Mouse (Mus musculus) retina, adult 2 months (tissue): ENCODE data around the gene Tmem163.

Source experiments
- DNase-seq: peaks from one replicate; pipeline ENCODE4 v3.0.0-alpha.2; 2012; ENCODE audit warnings: low read depth, low spot score

Gene Tmem163

DNA sequence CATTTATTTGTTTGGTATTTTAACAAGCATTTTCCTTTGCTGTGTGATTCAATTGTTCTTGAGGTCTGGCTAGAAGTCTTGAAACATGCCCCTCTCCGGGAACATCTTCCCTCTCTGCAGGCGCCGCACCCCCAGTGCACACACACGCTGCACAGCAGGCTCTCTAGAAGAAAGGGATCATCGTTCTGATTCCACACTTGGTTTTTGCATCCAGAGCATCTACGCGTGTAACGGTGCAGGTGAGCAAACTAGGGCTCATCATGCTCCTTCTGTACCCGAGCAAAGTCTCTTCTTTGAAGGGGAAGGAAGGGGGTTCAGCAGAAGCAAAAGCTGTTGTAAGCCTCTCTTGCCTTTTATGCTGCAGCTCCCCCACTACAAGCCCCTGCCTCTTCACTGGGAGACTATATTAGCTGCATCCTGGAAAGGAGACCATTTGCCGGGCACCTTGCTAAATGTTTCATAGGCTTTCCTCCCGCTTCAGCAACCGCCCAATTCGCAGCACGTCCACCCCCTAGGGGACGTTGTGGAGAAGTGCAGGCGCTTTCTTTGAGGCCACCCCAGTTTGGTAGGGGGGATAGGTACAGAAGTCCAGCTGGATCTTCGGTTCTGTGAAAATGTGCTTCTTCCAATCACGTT is at the start of gene Tmem163:
TSS of gene Tmem163 (minus strand) at position 51 of the 636 bp plus-strand sequence.
- no peak for DNase-seq

DNA sequence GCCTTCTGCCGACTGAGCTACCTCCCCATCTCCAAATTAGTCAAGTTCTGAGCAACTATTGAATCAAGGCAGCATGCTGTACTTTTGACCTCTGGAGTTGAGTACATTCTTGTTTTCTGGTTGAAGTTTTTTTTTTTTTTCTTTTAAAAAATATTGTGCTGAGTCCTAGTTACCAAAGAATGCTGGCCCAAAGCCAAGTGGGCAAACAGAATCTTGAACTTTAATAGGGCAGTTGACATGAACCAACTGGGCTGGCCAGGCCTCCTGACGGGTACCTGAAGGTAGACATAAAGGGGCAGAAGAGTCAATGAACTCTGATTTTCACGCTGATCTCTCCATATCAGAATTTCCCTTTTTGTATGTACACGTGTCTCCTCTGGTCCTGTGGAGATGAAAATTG is 49.7 kb upstream of the Tmem163 start, which contains the start of gene Acmsd:
TSS of gene Acmsd (plus strand) at position 318 of the 400 bp plus-strand sequence.
- DNase-seq, result no peak

DNA sequence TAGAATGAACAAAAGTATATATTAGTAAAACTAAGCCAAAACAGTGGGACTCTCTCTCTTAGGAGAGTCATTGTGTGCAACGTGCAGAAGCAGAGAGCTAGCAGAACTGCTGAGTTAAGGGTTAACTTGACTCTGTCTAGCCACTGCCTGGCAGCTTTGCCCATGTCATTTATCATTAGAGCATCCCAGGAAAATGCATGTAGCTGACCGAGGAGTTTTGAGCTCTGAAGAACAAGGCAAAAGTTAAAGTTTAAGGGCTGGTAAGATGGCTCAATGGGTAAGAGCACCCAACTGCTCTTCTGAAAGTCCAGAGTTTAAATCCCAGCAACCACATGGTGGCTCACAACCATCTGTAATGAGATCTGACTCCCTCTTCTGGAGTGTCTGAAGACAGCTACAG is 44.2 kb upstream of the Tmem163 start:
- DNase-seq, result no peak

DNA sequence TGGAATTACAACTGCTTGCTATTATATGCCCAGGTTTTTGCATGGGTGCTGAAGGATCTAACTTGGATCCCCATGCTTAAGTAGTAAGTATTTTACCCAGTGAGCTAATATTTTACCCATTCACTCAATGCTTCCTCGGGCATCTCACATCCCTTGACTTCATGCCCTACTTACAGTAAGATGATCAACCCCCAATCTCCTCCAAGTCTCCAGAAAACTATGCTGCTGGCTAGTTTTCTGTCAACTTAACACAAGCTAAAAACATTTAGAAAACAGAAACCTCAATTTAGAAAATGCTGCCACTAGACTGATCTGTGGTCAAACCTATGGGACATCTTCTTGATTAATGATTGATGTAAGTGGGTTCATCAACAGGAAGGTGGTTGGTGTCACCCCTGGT is 38.9 kb upstream of the Tmem163 start:
- no peak for DNase-seq

DNA sequence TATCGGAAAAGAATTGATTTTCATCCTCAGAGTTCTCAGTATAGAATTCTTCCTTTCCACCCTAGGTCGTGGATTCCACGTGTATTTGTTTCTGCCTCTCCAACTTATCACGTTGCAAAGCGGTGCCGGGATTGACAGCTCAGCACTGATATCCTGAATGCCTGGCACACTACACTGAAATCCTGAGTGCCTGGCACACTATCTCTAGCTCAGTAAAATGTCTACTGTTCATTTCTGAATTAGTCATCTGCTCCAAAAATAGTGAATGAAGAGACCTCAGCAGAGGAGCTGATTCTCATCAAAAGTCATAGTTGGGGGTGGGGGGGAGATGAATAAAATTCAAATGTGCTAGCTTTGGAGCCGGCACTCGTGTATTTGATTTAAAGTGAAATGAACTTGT is 37.1 kb upstream of the Tmem163 start:
- DNase-seq, result no peak

DNA sequence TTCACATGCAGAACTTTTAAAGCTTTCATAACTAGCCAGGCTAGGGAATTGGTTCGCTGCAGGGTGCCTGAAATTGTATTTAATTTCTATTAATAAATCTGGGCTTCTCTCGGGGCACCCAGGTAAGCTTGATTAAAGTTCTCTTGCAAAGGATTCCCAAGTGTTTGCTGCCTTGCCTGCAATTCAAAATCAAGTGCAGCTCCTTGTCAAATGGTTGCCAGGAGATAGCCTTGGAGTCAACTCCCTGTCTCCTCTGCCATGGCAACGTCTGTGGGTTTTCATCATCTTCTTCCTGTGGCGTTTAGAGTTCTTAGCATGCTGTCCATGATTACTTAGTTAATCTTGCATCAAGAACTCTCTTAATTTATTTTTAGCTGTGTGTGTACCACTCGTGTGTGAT is 26.9 kb upstream of the Tmem163 start:
- no peak for DNase-seq

DNA sequence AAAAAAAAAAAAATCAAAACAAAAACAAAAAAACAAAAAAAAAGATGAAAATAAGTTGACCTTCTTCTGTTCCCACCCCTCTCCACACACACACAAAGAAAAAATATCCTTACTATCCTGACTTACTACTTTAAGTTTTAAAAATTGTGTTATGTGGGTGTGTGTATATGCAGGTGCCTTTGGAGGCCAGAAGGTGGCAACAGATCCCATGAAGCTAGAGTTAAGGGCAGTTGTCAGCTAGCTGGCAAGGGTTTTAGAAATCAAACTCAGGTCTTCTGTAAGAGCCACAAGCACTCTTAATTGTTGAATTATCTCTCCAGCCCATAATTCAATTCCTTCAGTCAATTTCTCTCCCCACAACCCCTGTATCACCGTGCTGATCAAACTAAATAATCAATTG is 22.8 kb upstream of the Tmem163 start:
- no peak for DNase-seq

DNA sequence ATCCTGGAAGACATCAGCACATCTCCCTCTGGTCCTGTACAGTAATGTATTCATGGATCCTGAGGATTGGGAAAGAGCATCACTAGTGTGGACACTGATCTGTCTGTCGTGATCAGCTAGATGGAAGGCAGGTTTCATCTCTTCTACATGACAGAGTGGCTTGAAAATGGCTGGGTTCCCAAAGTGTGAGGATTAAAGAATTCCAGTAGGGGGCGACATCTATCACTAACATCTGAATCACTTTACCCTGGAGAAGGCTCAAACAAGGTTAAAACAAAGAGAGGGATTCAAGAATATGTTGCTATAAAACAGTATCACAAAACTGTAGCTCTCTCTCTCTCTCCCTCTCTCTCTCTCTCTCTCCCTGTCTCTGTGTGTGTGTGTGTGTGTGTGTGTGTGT is 17.2 kb upstream of the Tmem163 start:
- no peak for DNase-seq

DNA sequence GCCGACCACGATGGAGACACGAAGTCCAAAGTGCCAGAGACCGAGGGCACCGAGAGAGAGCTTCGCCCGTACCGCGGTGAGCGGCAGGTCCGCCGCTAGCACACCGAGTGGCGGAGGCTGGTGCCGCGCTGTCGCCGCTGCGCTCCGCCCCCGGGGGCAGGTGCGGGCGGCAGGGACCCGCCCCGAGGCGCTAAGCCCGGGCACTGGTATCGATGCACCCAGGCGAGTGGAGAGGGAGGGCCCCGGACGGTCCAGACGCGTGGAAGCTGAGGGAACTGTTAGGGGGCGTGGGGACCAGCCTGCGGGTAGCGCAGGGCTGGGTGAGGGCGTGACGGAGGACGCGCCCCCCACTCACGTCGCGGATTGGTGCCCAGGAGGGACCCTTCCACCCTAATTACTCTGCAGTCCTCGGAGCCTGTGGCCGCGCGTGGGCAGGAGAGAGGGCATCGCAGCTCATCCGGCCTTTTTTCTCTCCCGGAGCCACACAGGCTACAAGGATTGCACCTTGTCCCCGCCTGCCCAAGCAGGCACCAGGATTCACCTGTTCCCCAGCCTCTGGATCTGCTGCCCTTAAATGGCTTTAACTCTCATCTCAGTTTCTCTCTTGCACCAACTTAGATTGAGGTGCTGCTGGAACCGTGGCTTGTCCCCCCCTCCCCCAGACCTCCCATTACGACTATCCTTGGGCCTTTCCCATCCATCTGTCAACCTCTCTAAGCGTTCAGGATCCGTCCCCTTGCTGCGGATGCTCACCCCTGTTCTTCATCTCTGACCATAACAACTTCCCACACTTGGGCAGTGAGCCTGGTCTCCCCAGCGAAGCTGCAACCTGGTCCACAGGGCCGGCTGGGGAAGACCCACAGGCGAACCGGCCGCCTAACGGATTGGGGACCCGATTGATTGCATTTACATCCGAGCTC is 1.4 kb downstream of the Tmem163 start:
- no peak for DNase-seq

DNA sequence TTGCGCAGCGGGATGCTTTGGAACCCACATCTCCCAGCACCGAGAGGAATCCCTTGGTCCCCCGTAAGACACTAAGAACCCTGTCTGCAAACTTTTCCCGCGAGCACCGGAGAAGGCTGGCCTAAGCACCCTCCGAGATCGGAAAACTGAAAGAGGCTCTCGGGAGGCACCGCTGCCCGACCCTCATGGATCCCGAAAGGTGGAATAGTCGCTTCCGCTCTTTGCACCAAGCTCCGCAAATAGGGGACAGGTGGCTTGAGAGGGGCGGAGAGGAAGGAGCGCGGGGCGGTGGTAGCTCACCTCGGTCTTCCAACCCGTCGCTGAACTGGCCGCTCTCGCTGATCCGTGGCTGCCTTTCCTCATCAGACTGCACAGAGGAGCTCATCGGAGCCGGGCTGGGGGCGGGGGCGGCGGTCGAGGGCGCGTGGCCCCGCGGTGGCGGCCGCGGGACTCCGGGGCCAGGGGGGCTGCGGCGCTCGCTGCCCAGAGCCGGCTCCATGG is 2.2 kb downstream of the Tmem163 start:
- DNase-seq, result no peak

DNA sequence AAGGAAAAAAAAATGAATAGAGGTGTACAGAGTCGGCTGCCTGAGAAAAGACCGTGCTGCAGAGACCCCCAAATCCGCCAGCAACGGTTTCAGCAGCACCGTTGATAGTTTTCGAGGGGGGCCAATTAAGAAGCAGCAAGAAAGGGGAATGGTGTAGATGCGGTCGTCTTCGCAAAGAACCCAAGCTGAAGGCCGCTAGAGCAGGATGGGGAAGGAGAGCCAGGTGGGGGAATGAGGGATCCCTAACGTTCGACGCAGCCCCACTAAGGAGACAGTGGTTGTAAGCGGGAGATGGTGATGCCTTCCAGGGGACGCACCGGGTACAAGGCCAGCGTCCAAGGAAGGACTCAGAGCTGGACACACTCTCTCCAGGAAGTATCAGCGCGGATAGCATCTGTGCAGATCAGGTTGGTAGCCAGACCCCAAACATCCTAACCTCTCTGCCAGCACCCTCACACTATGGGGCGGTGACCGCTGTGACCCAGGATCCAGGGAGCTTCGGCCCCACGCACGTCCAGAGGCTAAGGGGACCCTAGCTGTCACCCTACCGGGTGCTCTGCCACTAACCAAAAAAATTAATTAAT is 2.7 kb downstream of the Tmem163 start:
- no peak for DNase-seq

DNA sequence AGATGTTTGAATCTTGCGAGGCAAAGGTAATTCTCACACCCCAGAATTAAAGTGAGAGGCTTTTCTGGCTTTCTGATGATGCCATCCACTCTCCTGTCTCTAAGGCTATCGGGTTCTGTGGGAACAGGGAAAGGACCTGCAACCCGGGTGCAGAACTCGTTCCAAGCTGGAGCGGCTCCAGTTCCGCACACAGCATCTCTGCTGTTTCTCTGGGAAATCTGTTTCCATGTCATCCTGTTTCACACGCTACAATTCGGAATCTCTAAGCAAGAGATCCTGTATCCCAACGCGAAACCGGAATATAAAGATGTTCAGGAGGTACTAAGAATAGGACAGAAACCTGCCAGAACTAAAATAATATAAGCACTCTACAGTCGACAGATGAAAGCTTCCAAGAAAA is 3.2 kb downstream of the Tmem163 start:
- no peak for DNase-seq

DNA sequence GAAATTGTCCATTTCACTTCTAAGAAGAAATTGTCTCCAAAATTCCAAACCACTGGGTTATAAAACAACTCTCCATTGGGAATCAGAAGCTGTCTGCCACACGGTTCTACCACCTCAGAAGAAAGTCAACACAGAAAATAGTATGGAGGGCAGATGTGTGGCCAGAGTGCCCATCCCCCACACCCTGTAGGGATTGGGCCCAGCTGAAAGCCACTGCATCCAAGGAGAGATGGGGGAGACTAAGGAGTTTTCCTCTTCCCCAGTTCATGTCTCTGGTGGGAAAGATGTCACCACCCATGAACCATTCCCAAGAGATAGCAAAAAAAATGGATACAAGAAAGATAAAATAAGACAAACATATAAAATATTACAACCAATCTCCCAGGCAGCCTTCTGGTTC is 4.1 kb downstream of the Tmem163 start:
- no peak for DNase-seq

DNA sequence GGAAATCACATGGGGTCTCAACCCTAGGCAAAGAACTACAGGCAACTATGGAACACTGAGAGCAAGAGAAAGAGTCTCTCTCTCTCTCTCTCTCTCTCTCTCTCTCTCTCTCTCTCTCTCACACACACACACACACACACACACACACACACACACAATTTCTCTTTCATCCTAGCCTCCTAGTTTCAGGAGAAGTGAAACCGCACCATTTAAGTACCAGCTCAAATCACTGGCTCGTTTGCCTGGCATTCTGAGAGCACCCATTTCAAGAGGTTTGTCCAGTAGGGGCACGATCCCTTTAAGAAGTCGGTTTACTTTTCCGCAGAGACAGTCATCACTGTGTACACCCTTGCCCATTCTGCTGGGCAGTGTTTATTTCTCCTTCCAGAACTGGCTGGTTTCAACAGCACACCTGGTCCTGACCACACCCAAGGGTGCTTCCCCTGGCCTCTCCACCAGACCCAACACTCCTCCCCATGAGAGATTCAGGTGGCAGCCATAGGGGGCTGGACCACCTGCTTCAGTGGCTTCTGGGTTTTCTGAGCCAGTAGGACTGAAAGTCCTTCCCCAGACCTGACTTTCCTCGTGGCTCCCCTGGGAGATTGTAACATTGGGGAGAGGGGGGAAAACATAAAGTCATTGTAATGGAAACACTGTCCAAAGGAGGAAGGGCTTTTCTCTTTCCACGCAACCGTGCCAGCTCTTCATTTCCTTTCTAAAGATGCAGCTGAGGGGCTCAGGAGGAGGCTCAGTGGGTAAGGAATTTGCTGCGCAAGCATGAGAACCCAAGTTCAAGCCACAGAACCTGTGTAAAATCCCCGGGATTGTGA is 5.9 kb downstream of the Tmem163 start:
- DNase-seq, result no peak

DNA sequence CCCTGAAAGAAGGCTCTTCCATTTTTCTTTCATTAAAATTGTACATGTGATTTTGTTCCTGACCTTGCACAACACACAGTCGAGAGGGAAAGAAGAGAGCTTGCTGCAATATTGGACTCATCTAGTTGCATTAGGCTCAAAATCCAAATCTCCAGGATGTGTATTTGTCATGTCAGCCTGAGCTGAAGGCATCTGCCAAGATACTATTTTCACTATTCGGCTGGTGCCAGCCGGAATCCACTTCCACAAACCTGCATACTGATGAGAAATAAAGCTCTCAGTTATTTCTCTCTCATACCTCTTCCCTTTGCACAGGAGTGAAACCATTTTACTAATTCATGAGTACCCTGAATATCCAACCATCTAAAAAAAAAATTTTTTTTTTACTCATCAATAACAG is 11.2 kb downstream of the Tmem163 start:
- DNase-seq, result no peak

DNA sequence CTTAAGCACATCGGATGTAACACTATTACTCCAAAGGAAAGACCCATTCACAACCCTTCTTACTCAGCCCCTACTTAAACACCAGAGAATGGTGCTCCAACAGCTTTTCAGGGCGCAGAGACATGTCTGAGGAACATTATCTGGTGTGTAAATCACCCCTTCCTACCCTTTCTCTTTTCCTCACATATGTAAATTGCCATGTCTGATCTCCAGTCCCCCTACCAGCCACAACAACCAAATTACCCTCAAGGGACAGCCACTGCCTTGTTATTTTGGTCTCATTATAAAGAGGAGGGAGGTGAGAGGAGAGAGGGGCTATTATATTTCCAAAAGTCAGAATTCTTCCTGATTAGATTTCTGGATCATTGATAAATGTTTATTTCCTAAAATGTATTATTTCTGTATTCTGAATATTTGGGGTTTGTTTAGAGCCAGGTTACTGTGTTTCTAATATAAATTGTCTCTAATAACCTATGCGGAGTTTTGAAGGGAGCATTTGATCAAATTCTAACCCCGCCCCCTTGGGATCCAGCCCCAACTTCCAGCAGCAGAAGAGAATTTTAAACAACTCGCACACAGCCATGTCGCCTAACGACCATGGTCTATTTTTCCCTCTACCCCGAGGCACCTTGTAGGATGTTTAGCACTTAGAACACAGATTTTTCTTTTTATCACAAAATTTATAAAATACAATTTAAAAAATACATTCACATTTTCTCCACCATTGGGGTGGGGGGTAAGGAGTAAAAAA is 12.1 kb downstream of the Tmem163 start:
- DNase-seq, result no peak

DNA sequence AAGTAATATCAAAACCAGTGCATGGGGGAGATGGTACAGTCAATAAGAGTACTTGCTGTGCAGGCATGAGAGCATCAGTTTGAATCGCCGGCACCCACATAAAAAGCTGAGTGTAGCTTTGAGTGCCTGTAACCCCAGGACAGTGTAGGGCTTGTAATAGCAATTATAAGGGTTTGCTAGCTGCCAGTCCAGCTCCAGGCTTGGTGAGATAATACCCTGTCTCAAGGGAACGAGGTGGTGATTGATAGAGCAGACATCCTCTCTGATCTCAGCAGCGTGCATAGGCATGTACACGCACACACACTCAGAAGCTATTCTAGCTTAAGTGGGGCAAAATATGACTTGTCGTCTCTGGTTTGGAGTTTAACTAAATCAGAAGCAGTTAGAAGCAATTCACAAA is 13.1 kb downstream of the Tmem163 start:
- no peak for DNase-seq

DNA sequence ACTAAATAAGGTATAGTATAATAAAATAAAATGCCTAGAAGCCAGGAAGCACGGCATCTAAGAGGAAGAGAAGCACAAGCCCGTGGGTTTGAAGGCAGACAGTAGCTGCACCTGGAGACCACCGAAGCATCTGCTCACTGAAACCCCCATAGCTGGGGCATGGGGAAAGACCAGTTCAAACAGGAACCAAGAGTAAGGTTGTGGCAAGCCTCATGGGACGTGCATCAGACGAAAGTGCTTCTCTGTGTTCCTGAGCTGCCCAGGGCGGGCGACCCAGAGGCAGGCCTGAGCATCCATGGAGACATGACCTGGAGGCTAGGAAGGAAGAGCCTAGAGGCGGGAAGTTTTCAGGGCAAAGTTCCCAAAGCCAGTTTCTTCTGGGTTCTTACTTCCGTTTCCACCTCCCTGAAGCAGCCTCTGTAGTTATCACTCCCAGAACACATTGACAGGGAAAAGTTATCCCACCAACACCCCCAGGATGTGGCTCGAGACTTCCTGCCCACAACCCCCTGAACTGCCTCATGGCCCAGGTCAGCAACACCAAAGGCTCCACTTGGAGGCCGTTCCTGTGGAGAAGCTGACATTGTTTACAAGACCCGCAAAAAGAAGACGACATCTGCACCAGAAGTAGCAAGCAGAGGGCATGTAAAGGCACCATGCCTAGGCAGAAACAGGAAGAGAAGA is 16.8 kb downstream of the Tmem163 start:
- DNase-seq, result no peak

DNA sequence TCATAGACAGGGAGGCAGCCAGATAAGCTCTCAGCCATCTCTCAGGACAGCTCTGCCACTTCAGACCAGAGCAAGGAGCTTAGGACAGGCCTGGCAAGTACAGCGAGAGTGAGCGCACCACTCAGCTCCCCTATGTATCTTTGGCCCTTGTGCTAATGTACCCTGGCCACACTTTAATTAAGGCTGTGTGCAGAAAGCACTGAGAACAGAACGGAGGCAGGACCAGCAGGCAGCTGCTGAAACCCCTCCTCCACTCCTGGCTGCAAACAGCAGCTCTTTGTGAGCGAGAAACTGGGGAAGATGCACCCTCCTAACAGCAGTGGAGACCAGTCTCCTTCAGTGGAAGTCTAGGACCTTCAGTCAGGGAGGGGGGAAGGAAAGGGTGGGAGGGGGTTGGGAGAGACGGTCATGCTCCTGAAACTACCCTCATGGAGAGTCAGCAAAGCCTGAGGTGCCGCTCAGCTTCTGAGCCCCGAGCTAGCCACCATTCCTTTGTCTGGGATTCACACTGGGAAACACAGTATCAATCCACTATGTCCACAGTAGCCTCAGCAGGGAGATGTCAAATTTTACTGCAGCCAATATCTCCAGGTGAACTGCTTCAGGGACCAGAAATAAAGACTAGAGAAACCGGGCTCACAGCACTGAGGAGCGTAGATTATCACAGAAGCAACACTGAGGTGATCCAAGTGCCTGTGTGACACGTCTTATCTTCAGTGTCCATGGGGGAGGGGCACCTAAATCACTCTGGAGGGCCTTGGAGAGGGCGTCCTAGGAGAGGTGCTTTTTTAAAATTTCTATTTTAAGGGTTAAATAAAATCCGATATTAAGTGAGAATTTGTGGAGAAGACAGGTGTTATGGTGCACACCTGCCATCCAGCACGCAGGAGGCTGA is 18.0 kb downstream of the Tmem163 start:
- no peak for DNase-seq
